Mouse (Mus musculus) testis, adult 2 months (tissue): ENCODE measurements around the gene Zfp687. TPM values are rescaled to one million over a fixed set of nuclear protein-coding genes. Genes with fewer than 3 reads are reported as not detected.
"Not testable (repeated sequence)": the region's sequence is repeated elsewhere in the genome, so short reads cannot be mapped to it uniquely, and the experiment has no call there.

Experiments used
- H3K27ac ChIP-seq: fragments of 200-500 bp; 2 replicates; pipeline ENCODE4 v1.5.1; 2012; ENCODE audit warnings: low read depth, low read length; ENCODE audit not compliant: control insufficient read depth, insufficient read depth
- H3K27me3 ChIP-seq: fragments of 200-500 bp; 2 replicates; pipeline ENCODE4 v1.6.1; 2012; ENCODE audit warnings: mild to moderate bottlenecking, low read length, moderate library complexity; ENCODE audit not compliant: control insufficient read depth, insufficient read depth
- H3K36me3 ChIP-seq: fragments of 200-500 bp; 2 replicates; pipeline ENCODE4 v1.6.1; 2012; ENCODE audit warnings: mild to moderate bottlenecking, low read length; ENCODE audit not compliant: control insufficient read depth, insufficient read depth
- H3K4me1 ChIP-seq: fragments of 200-500 bp; 2 replicates; pipeline ENCODE4 v1.6.1; 2012; ENCODE audit warnings: low read length; ENCODE audit not compliant: control insufficient read depth, insufficient read depth
- H3K4me3 ChIP-seq: fragments of 200-500 bp; 2 replicates; pipeline ENCODE4 v1.5.1; 2012; ENCODE audit warnings: low read depth, mild to moderate bottlenecking, low read length, moderate library complexity, mixed read lengths; ENCODE audit not compliant: control insufficient read depth
- CTCF ChIP-seq: fragments of 200-500 bp; IDR thresholded peaks from 2 replicates; pipeline ENCODE4 v1.5.1; 2012; ENCODE audit warnings: low read depth, mild to moderate bottlenecking, inconsistent platforms, low read length, moderate library complexity; ENCODE audit not compliant: control insufficient read depth, insufficient read depth, insufficient replicate concordance
- POLR2A ChIP-seq: fragments of 200-500 bp; IDR thresholded peaks from 2 replicates; pipeline ENCODE4 v1.6.1; 2012; ENCODE audit warnings: low read depth, mild to moderate bottlenecking, inconsistent platforms, low read length, moderate library complexity; ENCODE audit not compliant: control insufficient read depth
- polyA plus RNA-seq: library from polyadenylated mRNA; depleted of rRNA; stranded (reverse); fragments of >200 nt; gene quantifications from 2 replicates; pipeline ENCODE4 v1.2.3, GENCODE M21; 2012

Gene Zfp687
- polyA plus RNA-seq, 1 experiment = 43.3 TPM

DNA sequence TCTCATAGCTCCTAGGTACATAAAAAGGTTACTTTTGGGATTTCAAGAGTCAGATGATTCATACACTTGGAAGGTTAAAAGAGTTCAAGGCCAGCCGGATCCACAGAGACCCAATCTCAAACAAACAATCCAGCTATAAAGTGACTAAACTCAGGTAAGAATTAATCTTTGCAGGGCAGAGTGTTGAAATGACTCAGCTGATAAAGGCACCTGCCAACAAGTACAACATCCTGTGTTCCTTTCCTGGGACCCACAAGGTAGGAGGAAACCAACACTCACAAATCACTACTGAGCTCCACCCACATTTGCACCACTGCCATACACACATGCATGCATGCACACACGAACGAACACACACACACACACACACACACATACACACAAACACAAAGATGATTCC is 13.4 kb upstream of the Zfp687 start:
- Histone ChIP-seq H3K4me3 (no peak overlapping the region), H3K4me1 (peaks cover 9% of the 10 kb centered on the region), H3K27me3 (no peaks in the 10 kb centered on the region), H3K27ac (no peak overlapping the region), H3K36me3 (peaks cover 5% of the 10 kb centered on the region)
- TF ChIP-seq POLR2A (no peak), CTCF (no peak)

- Histone ChIP-seq H3K36me3 (peaks cover 3% of the 10 kb centered on the region; the same call in 1 of the 2 replicates), H3K27ac (no peak overlapping the region), H3K4me3 (no peak overlapping the region), H3K27me3 (no peaks in the 10 kb centered on the region), H3K4me1 (peaks cover 9% of the 10 kb centered on the region)
- no peak for TF ChIP-seq CTCF
- TF ChIP-seq POLR2A = no peak
These were observed 12.5 kb upstream of the Zfp687 start for GRCm38 (mm10) chr3:95027701-95028100.

DNA sequence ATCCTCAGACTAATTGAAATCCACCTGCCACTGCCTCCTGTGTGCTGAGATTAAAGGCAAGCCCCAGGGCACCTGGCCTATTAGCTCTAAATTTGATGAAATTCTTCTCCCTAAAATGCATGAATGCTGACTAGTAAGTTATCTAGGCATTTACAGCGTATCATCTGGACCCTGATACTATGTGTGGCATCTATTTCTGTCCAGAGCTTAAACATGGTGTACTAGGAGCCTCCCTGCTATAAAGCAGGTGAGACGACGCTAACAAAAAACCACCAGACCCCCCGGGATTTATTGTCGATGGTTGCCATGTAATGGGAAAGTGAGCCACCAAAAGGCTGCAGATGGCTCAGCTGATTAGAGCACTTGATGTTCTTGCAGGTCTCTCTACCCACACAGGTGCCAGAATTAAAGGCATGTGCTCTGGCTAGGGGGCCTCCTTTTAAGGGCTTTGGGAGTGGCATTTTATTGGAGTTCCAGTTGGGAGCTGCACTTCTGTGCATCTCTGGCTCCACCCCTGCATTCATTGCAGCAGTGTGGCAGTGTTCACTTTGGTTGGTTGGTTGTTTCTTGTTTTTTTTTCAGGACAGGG is 11.9 kb upstream of the Zfp687 start:
- H3K4me1 ChIP-seq = peaks cover 9% of the 10 kb centered on the region
- TF ChIP-seq POLR2A = no peak
- TF ChIP-seq CTCF = no peak

GRCm38 (mm10) chr3:95025202-95025601 is 10.0 kb upstream of the Zfp687 start:
- H3K36me3 ChIP-seq = 0 out of 2 replicates have a peak, but pooled peaks cover 1% of the 10 kb centered on the region
- peaks cover 9% of the 10 kb centered on the region for H3K4me1 ChIP-seq
- peak overlapping the region; percentile 68 for H3K4me3 ChIP-seq
- peak overlapping the region; percentile 81; the same call in 1 of the 2 replicates for H3K27ac ChIP-seq
- TF ChIP-seq POLR2A = no peak
- TF ChIP-seq CTCF = no peak
- no peaks in the 10 kb centered on the region for H3K27me3 ChIP-seq

More for the DNA sequence above, 11.9 kb upstream of the Zfp687 start:
- Histone ChIP-seq H3K36me3 (peaks cover 3% of the 10 kb centered on the region; the same call in 1 of the 2 replicates), H3K27me3 (no peaks in the 10 kb centered on the region), H3K4me3 (no peak overlapping the region), H3K27ac (no peak overlapping the region)

DNA sequence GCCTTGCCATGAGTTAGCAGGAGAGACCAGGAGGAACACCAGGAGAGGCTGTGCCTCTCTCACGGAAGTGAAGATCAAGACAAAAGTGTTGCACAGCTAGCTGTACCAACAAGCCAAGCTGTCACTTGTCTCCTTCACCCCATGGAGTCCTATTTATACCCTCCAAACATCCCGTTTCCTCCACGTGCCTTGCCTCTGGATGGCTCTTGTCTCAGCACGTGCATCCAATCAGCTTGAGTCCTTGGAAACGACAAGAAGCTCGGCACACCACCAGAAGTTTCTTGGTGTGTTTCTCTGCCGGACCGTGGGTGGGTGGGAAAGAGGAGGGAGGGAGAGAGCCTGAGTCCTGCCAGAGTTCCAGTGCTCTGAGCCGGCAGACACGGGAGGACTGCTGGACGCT is 9.3 kb upstream of the Zfp687 start:
- peak overlapping the region; percentile 81 for H3K27ac ChIP-seq
- 0 out of 2 replicates have a peak, but pooled peaks cover 1% of the 10 kb centered on the region for H3K36me3 ChIP-seq
- peak overlapping the region; percentile 68 for H3K4me3 ChIP-seq
- TF ChIP-seq POLR2A = no peak; the same call in 1 of the 2 replicates
- TF ChIP-seq CTCF = no peak
- peaks cover 9% of the 10 kb centered on the region for H3K4me1 ChIP-seq
- H3K27me3 ChIP-seq = no peaks in the 10 kb centered on the region

GRCm38 (mm10) chr3:95020956-95021355 is 5.7 kb upstream of the Zfp687 start:
- H3K36me3 ChIP-seq, H3K4me1 ChIP-seq, H3K27me3 ChIP-seq, H3K27ac ChIP-seq, H3K4me3 ChIP-seq: not testable (repeated sequence)

GRCm38 (mm10) chr3:95018741-95019140 is 3.5 kb upstream of the Zfp687 start:
- TF ChIP-seq CTCF (no peak), POLR2A (no peak)
- peaks cover 6% of the 10 kb centered on the region for H3K4me1 ChIP-seq
- no peak overlapping the region for H3K4me3 ChIP-seq
- no peaks in the 10 kb centered on the region for H3K27me3 ChIP-seq
- no peak overlapping the region for H3K27ac ChIP-seq
- no peaks in the 10 kb centered on the region for H3K36me3 ChIP-seq
